Mouse (Mus musculus): ENCODE measurements at regions not wholly inside any gene's neighbourhood (a gene's known extent, or its start where the extent isn't known, plus 50 kb on each side); places are given as distances from the start of the nearest gene placed in this dataset.
A peak's percentile ranks its signal among the peaks of the same experiment; 100 is the strongest.

DNA sequence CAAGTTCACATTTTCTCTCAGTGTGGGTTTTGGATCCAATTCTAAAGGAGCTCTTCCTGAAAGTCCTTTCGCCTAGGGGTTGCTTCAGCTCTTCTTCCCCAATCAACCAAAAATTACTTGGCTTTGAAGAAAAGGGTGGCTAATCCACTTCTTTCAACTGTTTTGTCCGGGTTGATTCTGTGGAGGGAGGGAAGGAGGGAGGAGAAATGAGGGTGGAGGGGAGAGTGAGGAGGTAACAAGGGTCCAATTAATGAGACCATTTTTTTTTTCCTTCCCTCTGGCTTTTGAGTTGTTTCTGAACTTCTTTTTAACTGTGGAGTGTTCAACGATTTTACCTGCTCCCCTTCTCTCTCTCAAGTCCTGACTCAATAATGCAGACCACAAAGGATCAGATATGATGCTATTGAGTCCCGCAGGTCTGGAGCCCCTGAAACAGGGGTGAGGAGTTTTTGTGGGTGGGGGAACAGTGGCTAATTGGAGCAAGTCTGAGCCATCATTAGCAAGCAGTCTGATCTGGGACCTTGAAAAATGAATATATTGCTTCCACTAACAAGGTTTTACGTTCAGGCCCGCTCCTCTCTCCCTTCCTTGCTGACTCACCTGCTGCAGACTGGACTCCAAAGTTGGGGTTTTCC lies 61.0 kb upstream of the Nepro start:
- H3K9ac ChIP-seq (ENCODE audit: low read length) = no peak overlapping the region
- 79% methylated on average over 6 of the region's 6 CpGs for WGBS
- no peak overlapping the region for H3K4me3 ChIP-seq (ENCODE audit: control insufficient read depth in 1 of 2, insufficient read depth in 1 of 2, low read depth in 1 of 2, low read length in 2 of 2)
- no peak for ATAC-seq (ENCODE audit: insufficient number of reproducible peaks, insufficient read depth, low FRiP score, low read depth)
- H3K27me3 ChIP-seq (ENCODE audit: control insufficient read depth, insufficient read depth, low read length) = no peaks in the 10 kb centered on the region
- 0 out of 4 replicates have a peak, but pooled peaks cover 0 to 2% of the 10 kb centered on the region in 2 experiments for H3K4me1 ChIP-seq (ENCODE audit: control insufficient read depth in 2 of 2, insufficient read depth in 2 of 2, low read length in 2 of 2)
- H3K9me3 ChIP-seq (ENCODE audit: control insufficient read depth, low read length) = no peaks in the 10 kb centered on the region
- no peaks in the 10 kb centered on the region for H3K36me3 ChIP-seq (ENCODE audit: control insufficient read depth, insufficient read depth, low read length)
- no peak overlapping the region for H3K27ac ChIP-seq (replicated peaks in 1 of 2; ENCODE audit: control insufficient read depth in 1 of 2, insufficient read depth in 1 of 2, low read depth in 2 of 2, low read length in 2 of 2)
- H3K4me2 ChIP-seq (ENCODE audit: low read length) = no peak overlapping the region

DNA sequence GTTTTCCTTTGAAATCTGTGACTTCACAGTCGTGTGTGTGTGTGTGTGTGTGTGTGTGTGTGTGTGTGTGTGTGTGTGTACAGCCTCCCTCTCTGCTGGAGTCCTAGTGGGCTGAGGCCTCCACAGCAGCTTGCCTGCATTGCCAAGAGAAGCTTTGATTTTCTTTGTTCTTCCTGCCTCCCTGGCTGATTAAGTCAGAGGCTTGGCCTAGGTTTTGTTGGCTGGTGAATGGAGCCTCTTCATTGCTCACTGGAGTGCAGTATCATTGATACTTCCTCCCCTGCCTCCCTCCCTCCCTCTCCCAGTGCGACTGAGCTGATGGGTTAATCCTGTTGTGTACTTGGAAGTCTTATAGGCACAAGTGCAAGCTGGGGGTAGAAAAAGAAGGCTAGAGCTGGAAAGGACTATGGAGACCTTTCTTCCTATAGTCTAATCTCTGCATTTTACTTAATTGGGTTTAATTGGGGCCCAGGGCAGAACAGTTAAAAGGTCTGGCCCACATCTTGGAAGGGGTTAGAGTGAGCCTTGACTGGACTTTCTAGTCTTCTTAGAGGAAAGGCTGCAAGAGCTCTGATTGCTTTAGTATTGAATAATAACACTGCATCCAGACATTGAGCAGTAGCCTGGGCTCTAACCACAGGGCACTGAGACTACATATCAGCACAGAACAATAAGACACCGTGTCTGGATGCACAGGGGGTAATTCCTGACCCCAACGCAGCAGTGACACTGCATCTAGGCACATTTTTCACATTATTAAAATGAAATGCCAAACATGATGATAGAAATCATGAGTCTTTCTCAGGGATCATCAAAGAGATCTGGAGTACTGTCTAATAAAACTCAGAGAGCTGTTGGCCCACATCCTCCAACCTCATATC lies 62.9 kb upstream of the Nepro start:
- Histone ChIP-seq H3K4me1 (ENCODE audit: control insufficient read depth in 2 of 2, insufficient read depth in 2 of 2, low read length in 2 of 2) (0 out of 4 replicates have a peak, but pooled peaks cover 0 to 2% of the 10 kb centered on the region in 2 experiments), H3K4me2 (ENCODE audit: low read length) (no peak overlapping the region), H3K4me3 (ENCODE audit: control insufficient read depth in 1 of 2, insufficient read depth in 1 of 2, low read depth in 1 of 2, low read length in 2 of 2) (no peak overlapping the region), H3K9me3 (ENCODE audit: control insufficient read depth, low read length) (no peaks in the 10 kb centered on the region), H3K9ac (ENCODE audit: low read length) (no peak overlapping the region), H3K27me3 (ENCODE audit: control insufficient read depth, insufficient read depth, low read length) (no peaks in the 10 kb centered on the region), H3K36me3 (ENCODE audit: control insufficient read depth, insufficient read depth, low read length) (no peaks in the 10 kb centered on the region), H3K27ac (replicated peaks in 1 of 2; ENCODE audit: control insufficient read depth in 1 of 2, insufficient read depth in 1 of 2, low read depth in 2 of 2, low read length in 2 of 2) (no peak overlapping the region)
- 64% methylated on average over 4 of the region's 4 CpGs for WGBS
- ATAC-seq (ENCODE audit: insufficient number of reproducible peaks, insufficient read depth, low FRiP score, low read depth) = no peak

DNA sequence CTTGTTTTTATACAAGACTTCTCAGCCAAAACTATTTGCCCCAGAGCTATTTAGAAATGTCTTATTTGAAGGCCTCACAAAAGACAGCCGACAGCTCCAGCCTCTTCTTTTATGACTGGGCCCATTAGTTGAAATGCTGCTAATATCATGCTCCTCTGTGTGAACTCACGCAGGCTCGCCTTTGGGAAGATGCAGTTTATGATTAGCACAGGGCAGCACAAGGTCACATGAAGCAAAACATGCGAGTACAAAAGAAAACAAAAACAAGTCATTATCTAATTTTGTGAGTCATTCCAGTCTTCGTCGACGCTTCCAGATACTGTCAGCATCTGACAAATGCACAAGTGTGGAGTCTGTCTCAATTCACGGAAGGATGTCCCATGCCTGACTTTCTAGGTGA lies 65.8 kb upstream of the Nepro start:
- Histone ChIP-seq H3K9me3 (ENCODE audit: control insufficient read depth, low read length) (no peaks in the 10 kb centered on the region), H3K36me3 (ENCODE audit: control insufficient read depth, insufficient read depth, low read length) (no peaks in the 10 kb centered on the region), H3K27ac (replicated peaks in 1 of 2; ENCODE audit: control insufficient read depth in 1 of 2, insufficient read depth in 1 of 2, low read depth in 2 of 2, low read length in 2 of 2) (no peak overlapping the region), H3K9ac (ENCODE audit: low read length) (no peak overlapping the region), H3K4me1 (ENCODE audit: control insufficient read depth in 2 of 2, insufficient read depth in 2 of 2, low read length in 2 of 2) (peaks cover 2% of the 10 kb centered on the region in 2 experiments; a peak in 1 of 4 replicates), H3K27me3 (ENCODE audit: control insufficient read depth, insufficient read depth, low read length) (no peaks in the 10 kb centered on the region), H3K4me2 (ENCODE audit: low read length) (no peak overlapping the region), H3K4me3 (ENCODE audit: control insufficient read depth in 1 of 2, insufficient read depth in 1 of 2, low read depth in 1 of 2, low read length in 2 of 2) (no peak overlapping the region)
- WGBS = 41% methylated on average over 8 of the region's 8 CpGs
- ATAC-seq (ENCODE audit: insufficient number of reproducible peaks, insufficient read depth, low FRiP score, low read depth) = no peak

DNA sequence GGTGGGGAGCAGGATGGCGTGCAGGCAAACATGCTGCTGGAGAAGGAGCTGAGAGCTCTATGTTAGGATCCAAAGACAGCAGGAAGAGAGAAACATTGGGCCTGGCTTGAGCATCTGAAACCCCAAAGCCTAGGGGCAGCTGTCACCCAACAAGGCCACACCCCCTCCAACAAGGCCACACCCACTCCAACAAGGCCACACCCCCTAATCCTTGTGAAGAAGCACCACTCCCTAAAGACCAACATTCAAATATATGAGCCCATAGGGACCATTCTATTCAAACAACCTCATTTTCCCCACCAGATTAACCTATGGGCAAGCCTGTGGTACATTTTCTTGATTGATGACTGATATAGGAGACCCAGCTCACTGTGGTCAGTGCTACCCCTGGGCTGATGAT lies 67.9 kb upstream of the Nepro start:
- Histone ChIP-seq H3K27me3 (ENCODE audit: control insufficient read depth, insufficient read depth, low read length) (no peaks in the 10 kb centered on the region), H3K4me1 (ENCODE audit: control insufficient read depth in 2 of 2, insufficient read depth in 2 of 2, low read length in 2 of 2) (peaks cover 2% of the 10 kb centered on the region in 2 experiments; a peak in 1 of 4 replicates), H3K9me3 (ENCODE audit: control insufficient read depth, low read length) (no peaks in the 10 kb centered on the region), H3K27ac (replicated peaks in 1 of 2; ENCODE audit: control insufficient read depth in 1 of 2, insufficient read depth in 1 of 2, low read depth in 2 of 2, low read length in 2 of 2) (no peak overlapping the region), H3K4me3 (ENCODE audit: control insufficient read depth in 1 of 2, insufficient read depth in 1 of 2, low read depth in 1 of 2, low read length in 2 of 2) (no peak overlapping the region), H3K36me3 (ENCODE audit: control insufficient read depth, insufficient read depth, low read length) (no peaks in the 10 kb centered on the region), H3K4me2 (ENCODE audit: low read length) (no peak overlapping the region), H3K9ac (ENCODE audit: low read length) (no peak overlapping the region)
- WGBS = 93% methylated on average over 1 of the region's 1 CpGs
- no peak for ATAC-seq (ENCODE audit: insufficient number of reproducible peaks, insufficient read depth, low FRiP score, low read depth)

DNA sequence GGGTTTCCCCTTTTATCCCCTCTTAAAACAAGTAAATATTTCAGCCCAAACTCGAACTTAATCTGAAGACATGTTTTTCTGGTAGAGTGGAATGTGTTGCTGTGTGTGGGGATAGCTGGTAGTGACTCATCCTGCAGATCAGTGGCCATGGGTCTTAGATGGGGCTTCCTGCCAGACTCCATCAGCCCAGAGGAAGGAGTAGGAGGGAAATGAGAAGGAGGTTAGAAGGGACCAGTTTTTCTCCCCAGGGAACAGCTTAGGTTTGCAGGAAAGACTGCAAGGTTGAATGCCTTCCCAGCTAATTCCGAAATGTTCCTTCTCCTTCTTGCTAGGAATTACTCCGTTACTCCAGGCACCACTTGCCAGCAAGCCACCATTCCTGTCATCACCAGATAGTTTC lies 68.8 kb upstream of the Nepro start:
- no peaks in the 10 kb centered on the region for H3K9me3 ChIP-seq (ENCODE audit: control insufficient read depth, low read length)
- H3K4me2 ChIP-seq (ENCODE audit: low read length) = no peak overlapping the region
- no peak overlapping the region for H3K9ac ChIP-seq (ENCODE audit: low read length)
- 58% methylated on average over 3 of the region's 3 CpGs for WGBS
- no peak overlapping the region for H3K27ac ChIP-seq (replicated peaks in 1 of 2; ENCODE audit: control insufficient read depth in 1 of 2, insufficient read depth in 1 of 2, low read depth in 2 of 2, low read length in 2 of 2)
- no peak for ATAC-seq (ENCODE audit: insufficient number of reproducible peaks, insufficient read depth, low FRiP score, low read depth)
- no peaks in the 10 kb centered on the region for H3K36me3 ChIP-seq (ENCODE audit: control insufficient read depth, insufficient read depth, low read length)
- H3K4me3 ChIP-seq (ENCODE audit: control insufficient read depth in 1 of 2, insufficient read depth in 1 of 2, low read depth in 1 of 2, low read length in 2 of 2) = no peak overlapping the region
- no peaks in the 10 kb centered on the region for H3K27me3 ChIP-seq (ENCODE audit: control insufficient read depth, insufficient read depth, low read length)
- H3K4me1 ChIP-seq (ENCODE audit: control insufficient read depth in 2 of 2, insufficient read depth in 2 of 2, low read length in 2 of 2) = peaks cover 2% of the 10 kb centered on the region in 2 experiments; a peak in 1 of 4 replicates

DNA sequence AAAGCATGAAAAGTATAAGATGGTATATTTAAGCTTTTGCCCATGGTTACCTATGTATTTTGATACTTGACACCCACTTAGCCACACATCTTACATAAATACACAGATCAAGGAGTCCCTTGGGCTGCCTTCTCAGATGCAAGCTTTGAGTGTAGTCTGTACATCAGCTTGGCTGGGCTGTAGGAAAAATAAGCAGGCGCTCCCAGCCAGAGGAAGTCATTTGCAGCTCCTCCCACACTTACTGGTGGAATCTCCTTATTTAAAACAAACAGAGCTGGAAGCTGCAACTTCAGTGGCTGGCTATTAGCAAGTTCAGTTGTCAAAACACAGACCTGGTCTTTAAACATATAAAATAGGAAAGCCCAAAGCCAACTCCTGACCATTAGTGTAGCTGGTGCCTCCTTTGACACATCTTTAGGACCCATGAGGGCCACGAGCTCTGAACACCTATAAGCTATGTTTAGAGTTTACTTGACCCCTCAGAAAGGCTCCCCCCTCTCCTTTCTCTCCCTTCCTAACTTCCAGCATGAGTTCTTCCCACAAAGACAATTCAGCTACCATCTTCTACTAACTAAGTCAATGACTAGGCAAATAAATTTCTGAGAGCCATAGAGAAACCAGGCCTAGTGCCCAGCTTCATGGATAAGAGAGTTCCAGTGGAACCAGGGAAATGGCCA lies 75.4 kb upstream of the Nepro start:
- ATAC-seq (ENCODE audit: insufficient number of reproducible peaks, insufficient read depth, low FRiP score, low read depth) = no peak
- no peaks in the 10 kb centered on the region for H3K36me3 ChIP-seq (ENCODE audit: control insufficient read depth, insufficient read depth, low read length)
- 40% methylated on average over 2 of the region's 2 CpGs for WGBS

DNA sequence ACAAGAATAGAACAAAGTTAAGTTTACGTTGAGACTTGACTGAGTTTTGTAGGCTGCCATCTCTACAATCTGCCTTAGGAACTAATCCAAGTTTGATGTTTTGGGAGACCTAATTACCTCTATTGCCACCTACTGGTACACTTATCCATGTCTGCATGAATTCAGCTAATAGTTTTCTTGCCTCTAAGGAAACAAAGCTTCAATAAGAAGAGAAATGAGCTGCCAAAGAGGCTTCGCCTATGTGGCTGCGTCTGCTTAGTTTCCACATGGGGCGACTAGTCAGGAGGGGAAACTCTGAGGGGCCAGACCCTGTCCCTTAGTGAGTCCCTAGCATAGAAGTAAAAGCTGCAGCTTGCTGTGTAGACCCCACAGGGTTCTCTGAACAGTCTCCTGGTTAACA lies 80.1 kb upstream of the Nepro start:
- Histone ChIP-seq H3K9me3 (ENCODE audit: control insufficient read depth, low read length) (no peaks in the 10 kb centered on the region), H3K36me3 (ENCODE audit: control insufficient read depth, insufficient read depth, low read length) (no peaks in the 10 kb centered on the region), H3K9ac (ENCODE audit: low read length) (no peak overlapping the region), H3K27ac (replicated peaks in 1 of 2; ENCODE audit: control insufficient read depth in 1 of 2, insufficient read depth in 1 of 2, low read depth in 2 of 2, low read length in 2 of 2) (no peak overlapping the region), H3K4me2 (ENCODE audit: low read length) (no peak overlapping the region), H3K27me3 (ENCODE audit: control insufficient read depth, insufficient read depth, low read length) (no peaks in the 10 kb centered on the region), H3K4me1 (ENCODE audit: control insufficient read depth in 2 of 2, insufficient read depth in 2 of 2, low read length in 2 of 2) (peaks cover 0 to 3% of the 10 kb centered on the region in 2 experiments; a peak in 2 of 4 replicates), H3K4me3 (ENCODE audit: control insufficient read depth in 1 of 2, insufficient read depth in 1 of 2, low read depth in 1 of 2, low read length in 2 of 2) (no peak overlapping the region)
- ATAC-seq (ENCODE audit: insufficient number of reproducible peaks, insufficient read depth, low FRiP score, low read depth) = no peak
- WGBS = 18% methylated on average over 4 of the region's 4 CpGs

More for the DNA sequence above, 75.4 kb upstream of the Nepro start:
- H3K27me3 ChIP-seq (ENCODE audit: control insufficient read depth, insufficient read depth, low read length) = no peaks in the 10 kb centered on the region
- no peak overlapping the region for H3K4me3 ChIP-seq (ENCODE audit: control insufficient read depth in 1 of 2, insufficient read depth in 1 of 2, low read depth in 1 of 2, low read length in 2 of 2)
- H3K9me3 ChIP-seq (ENCODE audit: control insufficient read depth, low read length) = no peaks in the 10 kb centered on the region
- H3K4me1 ChIP-seq (ENCODE audit: control insufficient read depth in 2 of 2, insufficient read depth in 2 of 2, low read length in 2 of 2) = peaks cover 0 to 4% of the 10 kb centered on the region in 2 experiments; a peak in 2 of 4 replicates
- H3K4me2 ChIP-seq (ENCODE audit: low read length) = no peak overlapping the region
- peak overlapping the region; percentile 64 to 65 for H3K27ac ChIP-seq (replicated peaks in 1 of 2; ENCODE audit: control insufficient read depth in 1 of 2, insufficient read depth in 1 of 2, low read depth in 2 of 2, low read length in 2 of 2)
- H3K9ac ChIP-seq (ENCODE audit: low read length) = no peak overlapping the region

All from heart, embryonic 14.5 days (tissue).